Mouse (Mus musculus) midbrain, embryonic 12.5 days (tissue): ENCODE results near the gene Plce1. TPM values are rescaled to one million over a fixed set of nuclear protein-coding genes. Genes with fewer than 3 reads are reported as not detected.
A peak's percentile ranks its signal among the peaks of the same experiment; 100 is the strongest.
"Not testable (repeated sequence)": the region's sequence is repeated elsewhere in the genome, so short reads cannot be mapped to it uniquely, and the experiment has no call there.

Experiments
- ATAC-seq: fragments of 200-750 bp; cut with Nextera tagmentation; 2 replicates; pipeline ENCODE4 v1.8.0; 2017; ENCODE audit warnings: low read depth, moderate TSS enrichment, moderate library complexity; ENCODE audit not compliant: low FRiP score
- H3K27ac ChIP-seq: fragments of 300-500 bp; sonication (generic); replicated peaks from 2 replicates; pipeline ENCODE4 v1.5.1; 2016; ENCODE audit warnings: mild to moderate bottlenecking
- H3K27me3 ChIP-seq: fragments of 300-500 bp; sonication (generic); 2 replicates; pipeline ENCODE4 v1.6.1; 2016; ENCODE audit warnings: mild to moderate bottlenecking
- H3K36me3 ChIP-seq: fragments of 300-500 bp; sonication (generic); 2 replicates; pipeline ENCODE4 v1.6.1; 2016
- H3K4me1 ChIP-seq: fragments of 300-500 bp; sonication (generic); 2 replicates; pipeline ENCODE4 v1.6.1; 2016
- H3K4me2 ChIP-seq: fragments of 300-500 bp; sonication (generic); replicated peaks from 2 replicates; pipeline ENCODE4 v1.6.1; 2016; ENCODE audit warnings: mild to moderate bottlenecking, moderate library complexity
- H3K4me3 ChIP-seq: fragments of 300-500 bp; sonication (generic); 2 replicates; pipeline ENCODE4 v1.5.1; 2016; ENCODE audit warnings: mild to moderate bottlenecking
- H3K9ac ChIP-seq: fragments of 300-500 bp; sonication (generic); replicated peaks from 2 replicates; pipeline ENCODE4 v1.6.1; 2016; ENCODE audit warnings: mild to moderate bottlenecking, moderate library complexity
- H3K9me3 ChIP-seq: fragments of 300-500 bp; sonication (generic); 2 replicates; pipeline ENCODE4 v1.6.1; 2016; ENCODE audit warnings: mild to moderate bottlenecking
- WGBS: fragments of 180-500 bp; shearing (Covaris S2); methylation state at CpG from one replicate; pipeline ENCODE4 v1.1.7; 2016; 5-methylcytosine and 5-hydroxymethylcytosine counted together
- polyA plus RNA-seq: library from polyadenylated mRNA; unstranded; fragments of >200 nt; fragmentation: Nextera tagmentation; extraction: Ambion mirVana; gene quantifications from 2 replicates; pipeline ENCODE4 v1.2.1, GENCODE M21; 2016

Gene Plce1
- polyA plus RNA-seq, 1 experiment from 2014 or later, result 6.4 TPM

DNA sequence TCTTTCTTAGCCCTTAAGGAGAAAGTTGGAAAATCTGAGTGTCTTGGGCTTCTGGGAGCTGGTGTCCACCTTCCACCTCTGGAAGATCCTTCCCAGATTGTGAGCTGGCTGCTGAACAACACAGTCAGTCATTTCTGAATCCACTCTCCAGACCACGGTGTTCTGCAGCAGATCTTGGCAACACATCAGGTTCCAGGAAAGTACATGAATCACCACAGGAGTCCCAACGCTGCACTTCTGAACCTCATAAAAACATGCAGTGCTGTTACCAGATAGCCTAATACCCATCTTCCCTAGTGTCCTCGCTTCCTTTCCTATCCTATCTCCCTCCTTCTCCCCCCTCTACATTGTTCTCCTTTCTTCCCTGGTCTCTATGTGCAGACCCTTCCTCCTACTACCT, 74.5 kb downstream of the Plce1 start:
- H3K4me1 ChIP-seq, result no peaks in the 10 kb centered on the region
- ATAC-seq, result no peak
- WGBS, result 86% methylated on average over 3 of the region's 3 CpGs

DNA sequence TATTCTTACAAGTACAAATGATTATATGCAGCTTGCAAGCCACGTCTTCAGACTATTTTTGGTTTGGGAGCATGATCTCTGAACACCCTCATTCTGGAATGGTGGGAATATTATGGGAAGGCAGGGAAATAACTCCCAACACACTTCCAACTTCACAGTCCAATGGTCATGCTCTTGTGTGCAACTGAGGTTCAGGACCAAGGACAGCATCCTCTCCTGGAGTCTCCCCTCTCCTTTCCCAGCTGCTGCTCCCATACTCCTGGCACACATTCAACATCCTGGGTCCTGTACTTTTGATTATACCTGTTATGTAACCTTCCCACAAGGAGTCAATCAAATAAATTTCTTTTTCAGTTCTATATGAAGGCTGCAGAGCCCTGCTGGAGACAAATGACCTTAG, 77.9 kb downstream of the Plce1 start:
- H3K4me1 ChIP-seq, result no peaks in the 10 kb centered on the region
- H3K27me3 ChIP-seq, result no peaks in the 10 kb centered on the region
- WGBS, result 68% methylated on average over 1 of the region's 1 CpGs
- H3K9ac ChIP-seq, result no peak overlapping the region
- H3K4me2 ChIP-seq, result no peak overlapping the region
- H3K27ac ChIP-seq, result no peak overlapping the region
- no peak for ATAC-seq
- H3K9me3 ChIP-seq, result no peaks in the 10 kb centered on the region
- H3K36me3 ChIP-seq, result no peaks in the 10 kb centered on the region
- H3K4me3 ChIP-seq, result no peak overlapping the region

More for the DNA sequence above, 74.5 kb downstream of the Plce1 start:
- Histone ChIP-seq H3K4me2 (no peak overlapping the region), H3K4me3 (no peak overlapping the region), H3K27ac (no peak overlapping the region), H3K9me3 (no peaks in the 10 kb centered on the region), H3K27me3 (no peaks in the 10 kb centered on the region), H3K9ac (no peak overlapping the region), H3K36me3 (no peaks in the 10 kb centered on the region)

DNA sequence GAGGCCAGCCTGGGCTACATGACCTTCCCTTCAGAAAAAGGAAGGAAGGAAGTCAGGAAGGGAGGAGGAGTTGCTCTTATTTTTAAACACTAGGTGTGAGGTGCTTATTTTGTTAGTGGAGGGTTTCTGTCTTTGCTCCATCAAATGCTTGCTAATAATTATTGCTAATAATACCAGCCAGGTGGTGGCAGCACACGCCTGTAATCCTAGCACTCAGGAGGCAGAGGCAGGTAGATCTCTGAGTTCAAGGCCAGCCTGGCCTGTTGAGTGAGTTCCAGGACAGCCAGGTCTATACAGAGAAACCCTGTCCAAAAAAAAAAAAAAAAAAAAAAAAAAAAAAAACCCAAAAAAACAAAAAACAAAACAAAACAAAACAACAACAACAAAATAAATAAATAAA, 81.0 kb downstream of the Plce1 start:
- H3K4me2 ChIP-seq, H3K27ac ChIP-seq, H3K9me3 ChIP-seq, H3K4me3 ChIP-seq, H3K9ac ChIP-seq, H3K27me3 ChIP-seq, H3K36me3 ChIP-seq, ATAC-seq: not testable (repeated sequence)
- peaks cover 11% of the 10 kb centered on the region for H3K4me1 ChIP-seq
- WGBS, result 95% methylated on average over 1 of the region's 1 CpGs

DNA sequence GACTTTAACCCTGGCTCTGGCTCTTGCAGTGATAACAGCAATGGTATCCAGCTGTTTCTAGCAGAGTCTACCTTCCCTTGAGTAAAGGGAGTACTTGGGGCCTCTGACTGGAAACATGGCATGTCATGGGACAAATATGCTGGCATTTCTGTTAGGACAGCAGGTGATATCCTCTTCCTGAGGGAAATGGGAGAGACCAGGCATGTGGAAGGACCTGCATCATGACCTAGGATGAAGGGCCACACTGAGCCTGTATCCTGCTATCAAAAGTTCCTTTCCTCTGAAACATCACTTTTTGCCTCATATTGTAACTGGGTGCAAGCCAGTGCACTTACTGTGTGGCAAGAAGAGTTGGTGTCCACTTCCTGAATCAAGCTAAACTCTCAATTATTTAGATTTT, 85.2 kb downstream of the Plce1 start:
- H3K4me1 ChIP-seq, result peaks cover 17% of the 10 kb centered on the region

DNA sequence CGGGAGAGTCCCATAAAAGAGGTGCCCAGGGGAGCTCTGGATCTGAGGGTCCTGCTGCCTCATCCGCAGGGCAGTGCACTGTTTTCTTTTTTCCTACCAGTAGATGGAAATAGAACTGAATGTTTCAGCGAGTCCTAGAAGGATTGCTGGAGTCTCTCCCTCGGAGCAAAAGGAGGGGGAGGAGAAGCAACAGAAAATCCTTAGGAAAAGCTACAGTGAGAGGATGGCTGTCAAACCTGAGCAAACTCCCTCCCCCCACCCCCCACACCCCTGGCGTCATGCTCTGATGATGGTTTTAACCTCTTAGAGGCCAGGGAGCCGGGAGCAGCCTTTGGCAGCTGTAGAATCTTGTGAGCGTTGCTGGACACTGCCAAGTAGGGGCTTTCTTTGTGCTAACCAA, 85.8 kb downstream of the Plce1 start:
- peak; percentile 60 for ATAC-seq
- Histone ChIP-seq H3K27ac (no peak overlapping the region), H3K9ac (no peak overlapping the region), H3K9me3 (no peaks in the 10 kb centered on the region), H3K4me1 (peaks cover 17% of the 10 kb centered on the region), H3K4me2 (peak overlapping the region; percentile 31), H3K36me3 (no peaks in the 10 kb centered on the region), H3K27me3 (no peaks in the 10 kb centered on the region), H3K4me3 (no peak overlapping the region)
- WGBS, result 13% methylated on average over 7 of the region's 7 CpGs

More for the DNA sequence above, 85.2 kb downstream of the Plce1 start:
- no peak for ATAC-seq
- Histone ChIP-seq H3K9me3 (no peaks in the 10 kb centered on the region), H3K4me3 (no peak overlapping the region), H3K4me2 (no peak overlapping the region), H3K27ac (no peak overlapping the region), H3K9ac (no peak overlapping the region), H3K27me3 (no peaks in the 10 kb centered on the region), H3K36me3 (no peaks in the 10 kb centered on the region)

DNA sequence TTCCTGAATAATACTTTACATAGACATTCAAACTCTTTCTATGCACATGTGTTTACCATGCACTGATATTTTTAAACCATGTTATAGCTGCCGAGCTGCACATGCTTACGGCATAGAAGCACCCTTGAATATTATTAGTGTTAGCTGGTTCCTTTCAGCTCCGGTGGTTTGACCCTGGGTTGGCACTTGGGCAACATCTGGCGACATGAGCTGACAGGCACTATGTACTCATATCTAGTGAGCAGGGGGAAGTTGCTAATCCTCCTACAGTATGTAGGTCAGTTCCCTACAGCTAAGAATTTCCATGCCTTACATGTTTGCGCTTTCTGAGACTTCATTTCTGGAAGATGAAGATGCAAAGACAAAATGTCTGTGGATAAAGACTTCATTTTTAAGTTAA, 86.4 kb downstream of the Plce1 start:
- H3K4me2 ChIP-seq, result no peak overlapping the region
- H3K36me3 ChIP-seq, result no peaks in the 10 kb centered on the region
- H3K9me3 ChIP-seq, result no peaks in the 10 kb centered on the region
- no peak overlapping the region for H3K4me3 ChIP-seq
- no peaks in the 10 kb centered on the region for H3K27me3 ChIP-seq
- WGBS, result 62% methylated on average over 5 of the region's 5 CpGs
- peaks cover 17% of the 10 kb centered on the region for H3K4me1 ChIP-seq
- ATAC-seq, result 0 out of 2 replicates have a peak, but pooled peaks have one; percentile 9
- no peak overlapping the region for H3K9ac ChIP-seq
- no peak overlapping the region for H3K27ac ChIP-seq

DNA sequence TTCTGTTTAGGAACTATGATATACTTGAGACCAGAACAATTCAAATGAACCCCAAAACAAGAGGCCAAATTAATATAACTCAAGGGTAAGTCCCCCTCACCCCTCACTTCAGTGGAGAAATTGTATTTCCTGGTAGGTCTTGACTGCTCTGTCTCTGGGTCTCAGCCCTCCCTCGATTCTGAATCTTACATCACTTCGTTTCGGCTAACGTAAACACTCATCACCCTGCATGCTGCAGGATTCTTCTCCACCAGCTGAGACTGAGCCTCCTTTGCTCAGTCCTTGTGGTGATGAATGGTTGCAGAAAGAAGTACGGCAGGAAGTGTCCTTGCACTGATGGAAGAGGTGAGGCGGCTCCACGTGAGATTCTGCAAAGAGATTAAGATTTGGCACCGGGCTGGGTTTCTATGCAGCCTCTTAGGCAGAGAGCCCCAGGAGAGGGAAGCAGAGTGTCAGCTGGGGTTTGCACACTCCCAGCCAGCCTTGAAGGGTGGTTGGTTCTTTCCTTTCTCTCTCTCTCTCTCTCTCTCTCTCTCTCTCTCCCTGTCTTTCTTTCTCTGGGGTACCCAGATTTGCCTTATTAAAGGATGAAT, 97.7 kb downstream of the Plce1 start:
- H3K4me3 ChIP-seq, result no peak overlapping the region
- H3K4me2 ChIP-seq, result no peak overlapping the region
- H3K27me3 ChIP-seq, result no peaks in the 10 kb centered on the region
- H3K27ac ChIP-seq, result no peak overlapping the region
- WGBS, result 42% methylated on average over 8 of the region's 8 CpGs
- H3K9ac ChIP-seq, result no peak overlapping the region
- H3K36me3 ChIP-seq, result no peaks in the 10 kb centered on the region
- no peaks in the 10 kb centered on the region; the same call in 1 of the 2 replicates for H3K4me1 ChIP-seq
- H3K9me3 ChIP-seq, result no peaks in the 10 kb centered on the region
- ATAC-seq, result no peak

DNA sequence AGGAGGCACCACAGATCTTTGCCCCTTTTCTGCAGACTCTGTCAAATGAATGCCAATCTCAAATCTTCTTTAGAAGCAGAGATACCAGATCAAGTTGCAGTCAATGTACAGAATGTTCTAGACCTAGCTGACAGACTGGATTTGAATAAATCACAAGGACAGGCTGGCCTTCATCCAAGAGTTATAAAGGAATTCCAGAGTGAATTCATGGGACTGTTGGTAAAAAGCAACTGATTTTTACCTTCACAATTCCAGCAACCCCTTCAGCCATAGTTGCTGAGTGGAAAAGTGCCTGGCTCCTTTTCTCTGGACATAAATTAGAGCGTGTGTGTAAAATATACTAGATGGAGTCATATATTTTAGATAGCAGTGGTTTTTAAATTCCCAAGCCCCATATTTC, 102.0 kb downstream of the Plce1 start:
- Histone ChIP-seq H3K4me1 (peaks cover 4% of the 10 kb centered on the region; the same call in 1 of the 2 replicates), H3K4me2 (no peak overlapping the region), H3K27ac (no peak overlapping the region), H3K9ac (no peak overlapping the region), H3K27me3 (no peaks in the 10 kb centered on the region), H3K9me3 (no peaks in the 10 kb centered on the region), H3K36me3 (no peaks in the 10 kb centered on the region), H3K4me3 (no peak overlapping the region)
- no peak for ATAC-seq
- 90% methylated on average over 1 of the region's 1 CpGs for WGBS

DNA sequence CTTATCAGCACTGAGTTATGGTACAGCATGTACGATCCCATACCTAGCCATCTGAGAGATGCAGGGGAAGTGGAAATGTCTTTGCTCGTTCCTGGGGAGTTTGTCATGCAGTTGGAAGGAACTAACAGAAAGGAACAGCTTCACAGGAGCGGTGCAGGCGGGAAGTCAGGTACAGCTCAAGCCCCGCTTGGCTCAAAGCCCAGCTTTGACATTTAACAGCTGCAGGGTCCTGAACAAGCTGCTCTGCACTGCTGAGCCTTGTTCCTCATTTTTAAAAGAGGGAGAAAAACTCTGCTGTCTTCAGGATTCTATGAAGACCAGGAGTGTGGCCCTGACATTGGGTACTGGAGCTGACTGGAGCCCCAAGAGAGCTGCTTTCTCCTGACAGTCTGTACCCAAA, 106.7 kb downstream of the Plce1 start:
- no peak overlapping the region for H3K4me2 ChIP-seq
- no peak overlapping the region for H3K9ac ChIP-seq
- H3K9me3 ChIP-seq, result no peaks in the 10 kb centered on the region
- no peak for ATAC-seq
- H3K27ac ChIP-seq, result no peak overlapping the region
- H3K27me3 ChIP-seq, result no peaks in the 10 kb centered on the region
- H3K4me3 ChIP-seq, result no peak overlapping the region
- no peaks in the 10 kb centered on the region for H3K36me3 ChIP-seq
- peaks cover 4% of the 10 kb centered on the region; the same call in 1 of the 2 replicates for H3K4me1 ChIP-seq
- 85% methylated on average over 5 of the region's 5 CpGs for WGBS

DNA sequence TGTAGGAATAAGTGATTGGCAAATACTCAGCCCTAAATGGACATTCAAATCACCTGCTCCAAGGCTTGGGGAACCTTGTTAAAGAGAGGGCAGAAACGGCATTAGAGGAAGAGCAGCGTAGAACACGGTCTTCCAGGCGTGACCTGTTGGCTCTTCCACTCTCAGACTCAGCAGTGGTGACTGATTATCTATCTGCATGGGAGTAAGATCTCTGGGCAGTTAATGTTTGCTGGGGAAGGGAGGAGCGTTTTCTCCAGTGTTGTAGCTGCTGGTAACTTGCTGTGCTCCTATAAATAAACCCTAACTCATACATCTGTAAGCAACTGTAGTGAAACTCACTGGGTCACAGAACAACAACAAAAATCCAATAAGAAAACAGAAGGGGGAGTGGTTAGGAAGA, 108.6 kb downstream of the Plce1 start:
- 83% methylated on average over 5 of the region's 5 CpGs for WGBS
- Histone ChIP-seq H3K27ac (no peak overlapping the region), H3K9ac (no peak overlapping the region), H3K4me2 (no peak overlapping the region), H3K9me3 (no peaks in the 10 kb centered on the region), H3K4me3 (no peak overlapping the region), H3K4me1 (0 out of 2 replicates have a peak, but pooled peaks cover 4% of the 10 kb centered on the region), H3K36me3 (no peaks in the 10 kb centered on the region), H3K27me3 (no peaks in the 10 kb centered on the region)
- ATAC-seq, result no peak

DNA sequence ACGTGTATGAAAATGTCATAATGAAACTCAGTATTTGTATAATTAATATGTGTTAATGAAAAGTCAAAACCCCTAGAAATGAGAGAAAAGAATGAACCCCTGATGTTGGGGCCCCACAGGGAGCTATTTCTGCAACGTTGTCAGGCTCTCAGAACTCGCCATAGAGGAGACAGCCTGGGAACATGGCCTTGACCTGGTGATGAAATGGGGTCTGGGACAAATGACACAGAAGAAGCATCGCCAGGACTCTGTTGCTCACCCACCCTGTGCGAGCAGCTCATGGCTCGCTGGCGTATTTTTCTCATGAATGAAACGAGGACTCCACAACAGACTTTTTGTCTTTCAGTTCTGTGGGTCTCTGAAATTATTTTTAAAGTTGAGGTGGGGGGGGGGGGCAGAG, 109.0 kb downstream of the Plce1 start:
- ATAC-seq, result no peak
- H3K9me3 ChIP-seq, result no peaks in the 10 kb centered on the region
- WGBS, result 88% methylated on average over 8 of the region's 8 CpGs

DNA sequence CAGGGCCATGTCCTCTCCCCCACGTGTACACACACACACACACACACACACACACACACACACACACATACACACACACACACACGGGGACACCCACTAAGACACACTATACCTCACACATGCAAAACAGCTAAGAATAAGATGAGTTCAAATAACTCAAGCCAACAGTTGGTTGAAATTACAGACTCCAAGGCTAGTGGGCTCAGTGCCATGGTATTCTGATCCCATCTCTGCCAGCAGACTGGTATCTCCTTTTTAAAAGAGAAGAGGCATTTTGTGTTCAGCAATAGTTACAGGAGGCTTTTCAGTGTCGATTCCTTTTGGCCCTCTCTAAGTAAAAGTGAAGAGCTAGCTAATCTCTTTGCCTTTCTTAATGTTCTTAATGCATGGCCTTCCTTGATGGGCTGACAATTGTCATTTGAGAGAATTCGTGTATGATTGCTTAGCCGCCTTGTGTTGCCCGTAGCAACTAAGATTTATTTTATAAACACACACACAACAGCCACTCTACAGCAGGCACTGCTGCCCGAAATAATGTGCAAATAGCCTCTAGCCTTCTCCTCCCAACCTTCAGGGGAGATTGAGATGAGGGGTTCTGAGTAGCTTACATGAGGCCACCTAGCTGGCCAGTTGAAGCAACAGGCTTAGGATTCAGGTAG, 111.8 kb downstream of the Plce1 start:
- H3K4me2 ChIP-seq, result no peak overlapping the region
- WGBS, result 81% methylated on average over 7 of the region's 7 CpGs

More for the DNA sequence above, 109.0 kb downstream of the Plce1 start:
- no peak overlapping the region for H3K9ac ChIP-seq
- H3K27ac ChIP-seq, result no peak overlapping the region
- no peak overlapping the region for H3K4me2 ChIP-seq
- no peaks in the 10 kb centered on the region for H3K36me3 ChIP-seq
- H3K27me3 ChIP-seq, result no peaks in the 10 kb centered on the region
- H3K4me1 ChIP-seq, result 0 out of 2 replicates have a peak, but pooled peaks cover 4% of the 10 kb centered on the region
- H3K4me3 ChIP-seq, result no peak overlapping the region

More for the DNA sequence above, 111.8 kb downstream of the Plce1 start:
- no peaks in the 10 kb centered on the region for H3K36me3 ChIP-seq
- H3K27me3 ChIP-seq, result no peaks in the 10 kb centered on the region
- H3K4me3 ChIP-seq, result no peak overlapping the region
- H3K4me1 ChIP-seq, result 0 out of 2 replicates have a peak, but pooled peaks cover under 1% of the 10 kb centered on the region
- no peak overlapping the region for H3K27ac ChIP-seq
- H3K9ac ChIP-seq, result no peak overlapping the region
- no peaks in the 10 kb centered on the region for H3K9me3 ChIP-seq
- ATAC-seq, result no peak
